8 mouse cellular contexts compared by ENCODE assay signal in genomic region chr10:4079643-4080244, GRCm38 (mm10).
DNase-seq lines count a peak whose midpoint lies in the region; ATAC-seq lines count a peak whose summit lies in the region.

No protein-coding gene starts in this region.

- no peak overlapping the region for H3K4me2 ChIP-seq in forebrain, embryonic 12.5 days

- no peak overlapping the region for H3K4me3 ChIP-seq in forebrain, embryonic 12.5 days (replicated peaks)
- no peak overlapping the region for H3K4me3 ChIP-seq in forebrain, embryonic 10.5 days

- H3K9me3 ChIP-seq in forebrain, embryonic 12.5 days, result no peaks in the 10 kb centered on the region
- H3K9me3 ChIP-seq in forebrain, embryonic 10.5 days, result no peaks in the 10 kb centered on the region

- WGBS in forebrain, embryonic 12.5 days, result 80% methylated on average over 15 of the region's 15 CpGs
- WGBS in forebrain, embryonic 10.5 days, result 79% methylated on average over 15 of the region's 15 CpGs

- 0 out of 2 replicates have a peak, but pooled peaks cover under 1% of the 10 kb centered on the region for H3K4me1 ChIP-seq in forebrain, embryonic 12.5 days
- H3K4me1 ChIP-seq in forebrain, embryonic 10.5 days, result peaks cover 2% of the 10 kb centered on the region

- H3K36me3 ChIP-seq in forebrain, embryonic 12.5 days (replicated peaks), result no peaks in the 10 kb centered on the region
- peaks cover 6% of the 10 kb centered on the region for H3K36me3 ChIP-seq in forebrain, embryonic 10.5 days (replicated peaks)

- H3K27me3 ChIP-seq in forebrain, embryonic 12.5 days, result no peaks in the 10 kb centered on the region
- H3K27me3 ChIP-seq in forebrain, embryonic 10.5 days (ENCODE audit: poor library complexity, severe bottlenecking), result no peaks in the 10 kb centered on the region

- no peak for DNase-seq in forebrain, embryonic 10.5 days (ENCODE audit: extremely low spot score, low spot score)
- peak; percentile 33 for DNase-seq in embryo, embryonic 10.5 days (ENCODE audit: low spot score)
- DNase-seq in heart, adult 11 months, result peak; percentile 99
- DNase-seq in kidney, adult 18-20 months, result peak; percentile 75
- DNase-seq in left cerebral cortex, postnatal 14 days (ENCODE audit: low spot score in 2 of 2), result peak; percentile 64 to 71
- peak; percentile 56 for DNase-seq in thymus, postnatal 14 days

- H3K9ac ChIP-seq in forebrain, embryonic 12.5 days, result no peak overlapping the region

- intact Hi-C loops in left cerebral cortex, postnatal 14 days (cut with DNase I), result no loop called here

- 0 out of 2 replicates have a peak overlapping the region, but pooled peaks have one; percentile 10 for H3K27ac ChIP-seq in forebrain, embryonic 12.5 days
- H3K27ac ChIP-seq in forebrain, embryonic 10.5 days, result no peak overlapping the region

- ATAC-seq in forebrain, embryonic 12.5 days (ENCODE audit: low FRiP score), result no peak
- peak; percentile 66 for ATAC-seq in megakaryocyte progenitor cell, adult 5-6 weeks (replicated peaks; ENCODE audit: poor library complexity)
